Mouse (Mus musculus): Measurements from ENCODE around the gene Vamp9. TPM values are rescaled to one million over a fixed set of nuclear protein-coding genes. Genes with fewer than 3 reads are reported as not detected.
A peak's percentile ranks its signal among the peaks of the same experiment; 100 is the strongest.

Gene Vamp9
- polyA plus RNA-seq, 1 experiment from 2014 or later = 0.68 TPM

GRCm38 (mm10) chr5:99959236-99959936 is 53.3 kb downstream of the Vamp9 start:
- no peaks in the 10 kb centered on the region for H3K9me3 ChIP-seq (ENCODE audit: control insufficient read depth, low read length)
- peaks cover 51% of the 10 kb centered on the region for H3K36me3 ChIP-seq (ENCODE audit: control insufficient read depth, insufficient read depth, low read length)
- DNase-seq (no peak), ATAC-seq (ENCODE audit: low FRiP score, low TSS enrichment) (no peak)
- H3K4me2 ChIP-seq (ENCODE audit: low read length) = no peak overlapping the region
- WGBS = 83% methylated on average over 2 of the region's 2 CpGs
- no peak overlapping the region for H3K27ac ChIP-seq (replicated peaks; ENCODE audit: low read depth, low read length)
- no peaks in the 10 kb centered on the region for H3K27me3 ChIP-seq (ENCODE audit: control insufficient read depth, insufficient read depth, low read length)
- no peaks in the 10 kb centered on the region for H3K4me1 ChIP-seq (ENCODE audit: control insufficient read depth, insufficient read depth, low read length)
- H3K9ac ChIP-seq (replicated peaks; ENCODE audit: low read length) = no peak overlapping the region
- no peak overlapping the region for H3K4me3 ChIP-seq (replicated peaks; ENCODE audit: low read depth, low read length)

GRCm38 (mm10) chr5:99959960-99960359 is 53.9 kb downstream of the Vamp9 start:
- H3K9ac ChIP-seq (replicated peaks; ENCODE audit: low read length) = no peak overlapping the region
- no peaks in the 10 kb centered on the region for H3K9me3 ChIP-seq (ENCODE audit: control insufficient read depth, low read length)
- no peaks in the 10 kb centered on the region for H3K27me3 ChIP-seq (ENCODE audit: control insufficient read depth, insufficient read depth, low read length)
- no peak overlapping the region for H3K4me3 ChIP-seq (replicated peaks; ENCODE audit: low read depth, low read length)
- H3K36me3 ChIP-seq (ENCODE audit: control insufficient read depth, insufficient read depth, low read length) = peaks cover 57% of the 10 kb centered on the region
- H3K4me1 ChIP-seq (ENCODE audit: control insufficient read depth, insufficient read depth, low read length) = no peaks in the 10 kb centered on the region
- no peak for ATAC-seq (ENCODE audit: low FRiP score, low TSS enrichment)
- WGBS = 94% methylated on average over 2 of the region's 2 CpGs
- DNase-seq = no peak
- H3K27ac ChIP-seq (replicated peaks; ENCODE audit: low read depth, low read length) = no peak overlapping the region
- no peak overlapping the region for H3K4me2 ChIP-seq (ENCODE audit: low read length)

GRCm38 (mm10) chr5:99973941-99974340 is 67.9 kb downstream of the Vamp9 start:
- peaks cover 35% of the 10 kb centered on the region for H3K4me1 ChIP-seq (ENCODE audit: control insufficient read depth, insufficient read depth, low read length)
- DNase-seq = no peak
- no peak overlapping the region for H3K27ac ChIP-seq (replicated peaks; ENCODE audit: low read depth, low read length)
- H3K36me3 ChIP-seq (ENCODE audit: control insufficient read depth, insufficient read depth, low read length) = no peaks in the 10 kb centered on the region
- no peaks in the 10 kb centered on the region for H3K27me3 ChIP-seq (ENCODE audit: control insufficient read depth, insufficient read depth, low read length)
- no peak for ATAC-seq (ENCODE audit: low FRiP score, low TSS enrichment)
- no peaks in the 10 kb centered on the region for H3K9me3 ChIP-seq (ENCODE audit: control insufficient read depth, low read length)
- peak overlapping the region; percentile 91 for H3K4me2 ChIP-seq (ENCODE audit: low read length)
- 14% methylated on average over 2 of the region's 2 CpGs for WGBS
- H3K4me3 ChIP-seq (replicated peaks; ENCODE audit: low read depth, low read length) = no peak overlapping the region
- H3K9ac ChIP-seq (replicated peaks; ENCODE audit: low read length) = no peak overlapping the region

GRCm38 (mm10) chr5:99975061-99975460 is 69.0 kb downstream of the Vamp9 start:
- H3K4me2 ChIP-seq (ENCODE audit: low read length) = peak overlapping the region; percentile 91
- 61% methylated on average over 4 of the region's 4 CpGs for WGBS
- peak overlapping the region; percentile 92; the same call in 1 of the 2 replicates for H3K4me3 ChIP-seq (replicated peaks; ENCODE audit: low read depth, low read length)
- ATAC-seq (ENCODE audit: low FRiP score, low TSS enrichment) = no peak
- DNase-seq = no peak
- H3K27ac ChIP-seq (replicated peaks; ENCODE audit: low read depth, low read length) = no peak overlapping the region
- no peaks in the 10 kb centered on the region for H3K9me3 ChIP-seq (ENCODE audit: control insufficient read depth, low read length)
- H3K4me1 ChIP-seq (ENCODE audit: control insufficient read depth, insufficient read depth, low read length) = peaks cover 35% of the 10 kb centered on the region
- H3K27me3 ChIP-seq (ENCODE audit: control insufficient read depth, insufficient read depth, low read length) = no peaks in the 10 kb centered on the region
- no peaks in the 10 kb centered on the region for H3K36me3 ChIP-seq (ENCODE audit: control insufficient read depth, insufficient read depth, low read length)
- H3K9ac ChIP-seq (replicated peaks; ENCODE audit: low read length) = no peak overlapping the region

- 66% methylated on average over 1 of the region's 1 CpGs for WGBS
- Histone ChIP-seq H3K27me3 (ENCODE audit: control insufficient read depth, insufficient read depth, low read length) (no peaks in the 10 kb centered on the region), H3K4me2 (ENCODE audit: low read length) (peak overlapping the region; percentile 91), H3K27ac (replicated peaks; ENCODE audit: low read depth, low read length) (no peak overlapping the region), H3K4me1 (ENCODE audit: control insufficient read depth, insufficient read depth, low read length) (peaks cover 35% of the 10 kb centered on the region), H3K4me3 (replicated peaks; ENCODE audit: low read depth, low read length) (peak overlapping the region; percentile 92), H3K36me3 (ENCODE audit: control insufficient read depth, insufficient read depth, low read length) (no peaks in the 10 kb centered on the region), H3K9ac (replicated peaks; ENCODE audit: low read length) (no peak overlapping the region), H3K9me3 (ENCODE audit: control insufficient read depth, low read length) (no peaks in the 10 kb centered on the region)
- ATAC-seq (ENCODE audit: low FRiP score, low TSS enrichment) (no peak), DNase-seq (no peak)
Observed at GRCm38 (mm10) chr5:99975776-99976175, 69.7 kb downstream of the Vamp9 start.

- Histone ChIP-seq H3K4me2 (ENCODE audit: low read length) (peak overlapping the region; percentile 91), H3K4me1 (ENCODE audit: control insufficient read depth, insufficient read depth, low read length) (peaks cover 35% of the 10 kb centered on the region), H3K27ac (replicated peaks; ENCODE audit: low read depth, low read length) (no peak overlapping the region), H3K36me3 (ENCODE audit: control insufficient read depth, insufficient read depth, low read length) (no peaks in the 10 kb centered on the region), H3K4me3 (replicated peaks; ENCODE audit: low read depth, low read length) (peak overlapping the region; percentile 92), H3K9me3 (ENCODE audit: control insufficient read depth, low read length) (no peaks in the 10 kb centered on the region), H3K9ac (replicated peaks; ENCODE audit: low read length) (peak overlapping the region; percentile 92; the same call in 1 of the 2 replicates), H3K27me3 (ENCODE audit: control insufficient read depth, insufficient read depth, low read length) (no peaks in the 10 kb centered on the region)
- ATAC-seq (ENCODE audit: low FRiP score, low TSS enrichment) (no peak), DNase-seq (peak; percentile 46)
- WGBS = 7% methylated on average over 8 of the region's 8 CpGs
Observed at GRCm38 (mm10) chr5:99976334-99976955, 70.4 kb downstream of the Vamp9 start.

GRCm38 (mm10) chr5:99977516-99978301 is 71.7 kb downstream of the Vamp9 start:
- Histone ChIP-seq H3K4me1 (ENCODE audit: control insufficient read depth, insufficient read depth, low read length) (peaks cover 35% of the 10 kb centered on the region), H3K27me3 (ENCODE audit: control insufficient read depth, insufficient read depth, low read length) (no peaks in the 10 kb centered on the region), H3K9ac (replicated peaks; ENCODE audit: low read length) (peak overlapping the region; percentile 92), H3K36me3 (ENCODE audit: control insufficient read depth, insufficient read depth, low read length) (no peaks in the 10 kb centered on the region), H3K4me3 (replicated peaks; ENCODE audit: low read depth, low read length) (peak overlapping the region; percentile 92), H3K4me2 (ENCODE audit: low read length) (peak overlapping the region; percentile 91), H3K9me3 (ENCODE audit: control insufficient read depth, low read length) (no peaks in the 10 kb centered on the region), H3K27ac (replicated peaks; ENCODE audit: low read depth, low read length) (peak overlapping the region; percentile 98)
- peak; percentile 82 for DNase-seq
- ATAC-seq (ENCODE audit: low FRiP score, low TSS enrichment) = peak; percentile 41
- WGBS = under 1% methylated on average over 46 of the region's 50 CpGs

- Histone ChIP-seq H3K4me1 (ENCODE audit: control insufficient read depth, insufficient read depth, low read length) (peaks cover 24% of the 10 kb centered on the region), H3K9ac (replicated peaks; ENCODE audit: low read length) (peak within 1 kb of the TSS; percentile 92), H3K36me3 (ENCODE audit: control insufficient read depth, insufficient read depth, low read length) (no peaks in the 10 kb centered on the region), H3K9me3 (ENCODE audit: control insufficient read depth, low read length) (no peaks in the 10 kb centered on the region), H3K27me3 (ENCODE audit: control insufficient read depth, insufficient read depth, low read length) (no peaks in the 10 kb centered on the region), H3K27ac (replicated peaks; ENCODE audit: low read depth, low read length) (peak within 1 kb of the TSS; percentile 98), H3K4me2 (ENCODE audit: low read length) (peak within 1 kb of the TSS; percentile 91), H3K4me3 (replicated peaks; ENCODE audit: low read depth, low read length) (peak within 1 kb of the TSS; percentile 92)
- WGBS = under 1% methylated on average over 96 of the region's 97 CpGs
- ATAC-seq (ENCODE audit: low FRiP score, low TSS enrichment) (peak; percentile 98), DNase-seq (peak; percentile 100)
Observed at GRCm38 (mm10) chr5:99978699-99979442, 72.8 kb downstream of the Vamp9 start, which contains the start of the genes Hnrnpd and 4930524J08Rik. Gene Hnrnpd (minus strand): TSS chr5:99978938. Gene 4930524J08Rik (plus strand): TSS chr5:99979061.

All from midbrain, embryonic 14.5 days (tissue).